Mouse (Mus musculus) limb, embryonic 13.5 days (tissue): ENCODE results near the gene Folr1. TPM values are rescaled to one million over a fixed set of nuclear protein-coding genes. Genes with fewer than 3 reads are reported as not detected.

ENCODE experiments used
- ATAC-seq: fragments of 200-750 bp; cut with Nextera tagmentation; 2 replicates; pipeline ENCODE4 v1.8.0; 2017; ENCODE audit warnings: low read depth, moderate number of reproducible peaks, moderate TSS enrichment; ENCODE audit not compliant: low FRiP score
- H3K27ac ChIP-seq: fragments of 300-500 bp; sonication (generic); 2 replicates; pipeline ENCODE4 v1.5.1; 2015; ENCODE audit warnings: inconsistent platforms, mild to moderate bottlenecking, moderate library complexity
- H3K27me3 ChIP-seq: fragments of 300-500 bp; sonication (generic); 2 replicates; pipeline ENCODE4 v1.6.1; 2015; ENCODE audit warnings: mild to moderate bottlenecking, inconsistent platforms
- H3K36me3 ChIP-seq: fragments of 300-500 bp; sonication (generic); 2 replicates; pipeline ENCODE4 v1.6.1; 2015; ENCODE audit warnings: inconsistent platforms, mild to moderate bottlenecking, moderate library complexity
- H3K4me1 ChIP-seq: fragments of 300-500 bp; sonication (generic); 2 replicates; pipeline ENCODE4 v1.6.1; 2015; ENCODE audit warnings: inconsistent platforms
- H3K4me2 ChIP-seq: fragments of 300-500 bp; sonication (generic); replicated peaks from 2 replicates; pipeline ENCODE4 v1.6.1; 2015; ENCODE audit warnings: inconsistent platforms, mild to moderate bottlenecking, moderate library complexity
- H3K4me3 ChIP-seq: fragments of 300-500 bp; sonication (generic); 2 replicates; pipeline ENCODE4 v1.5.1; 2015; ENCODE audit warnings: moderate library complexity, mild to moderate bottlenecking, inconsistent platforms
- H3K9ac ChIP-seq: fragments of 300-500 bp; sonication (generic); 2 replicates; pipeline ENCODE4 v1.6.1; 2015; ENCODE audit warnings: mild to moderate bottlenecking, inconsistent platforms
- H3K9me3 ChIP-seq: fragments of 300-500 bp; sonication (generic); 2 replicates; pipeline ENCODE4 v1.6.1; 2016; ENCODE audit warnings: inconsistent platforms
- WGBS: fragments of 180-500 bp; shearing (Covaris S2); methylation state at CpG from one replicate; pipeline ENCODE4 v1.1.7; 2015; 5-methylcytosine and 5-hydroxymethylcytosine counted together
- polyA plus RNA-seq: library from polyadenylated mRNA; unstranded; fragments of >200 nt; fragmentation: Nextera tagmentation; extraction: Ambion mirVana; gene quantifications from 2 replicates; pipeline ENCODE4 v1.2.1, GENCODE M21; 2015

The Folr1 gene
- polyA plus RNA-seq: 0.52 and 0.64 TPM in 2 replicates

DNA sequence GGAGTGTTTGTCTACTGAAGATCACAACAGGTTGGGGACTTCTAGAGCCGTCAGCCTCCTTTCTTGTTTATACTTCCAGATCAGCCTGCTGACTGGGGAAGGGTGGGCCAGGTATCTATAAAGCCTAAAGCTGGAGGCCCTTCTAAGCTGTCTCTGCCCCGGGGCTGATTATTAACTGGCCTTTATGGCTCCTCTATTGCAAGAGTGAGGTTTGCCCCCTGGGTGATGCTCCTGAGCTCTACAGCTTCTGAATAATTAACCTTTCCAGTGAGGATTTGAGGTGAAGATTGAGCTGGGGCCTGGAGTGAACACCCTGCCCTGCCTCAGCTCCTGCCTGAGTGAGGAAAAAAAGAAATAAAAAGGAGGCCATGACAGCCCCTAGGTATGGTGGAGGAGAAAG lies at the start of gene Folr1:
TSS of gene Folr1 (minus strand) at position 160 of the 400 bp plus-strand sequence.
- WGBS: 41% methylated on average over 2 of the region's 2 CpGs
- Histone ChIP-seq H3K36me3 (no peaks in the 10 kb centered on the region), H3K9me3 (no peaks in the 10 kb centered on the region), H3K27ac (no peak within 1 kb of the TSS), H3K9ac (no peak within 1 kb of the TSS), H3K4me1 (no peaks in the 10 kb centered on the region), H3K27me3 (no peaks in the 10 kb centered on the region), H3K4me2 (no peak within 1 kb of the TSS), H3K4me3 (no peak within 1 kb of the TSS)
- ATAC-seq: no peak

DNA sequence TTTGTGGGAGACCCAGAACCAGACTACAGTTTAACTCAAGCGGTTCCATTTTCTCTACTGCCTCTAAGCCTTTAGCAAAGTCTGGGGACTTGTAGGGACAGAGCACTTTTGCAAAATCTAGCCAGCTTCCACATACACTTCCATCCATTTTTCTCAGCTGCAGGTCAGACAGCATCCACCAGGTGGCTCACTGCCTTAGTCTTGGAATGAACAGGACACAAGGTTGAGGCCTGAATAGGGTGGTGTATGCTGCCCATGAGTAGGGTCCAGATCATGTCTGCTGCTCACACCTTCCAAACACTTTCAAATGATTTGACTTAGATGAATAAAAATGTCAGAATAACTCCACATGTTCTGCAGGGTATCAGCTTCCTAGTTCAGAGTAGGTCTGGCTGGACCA lies 47.5 kb upstream of the Folr1 start:
- Histone ChIP-seq H3K27me3 (no peaks in the 10 kb centered on the region), H3K4me2 (no peak overlapping the region), H3K4me1 (no peaks in the 10 kb centered on the region), H3K9ac (no peak overlapping the region), H3K27ac (no peak overlapping the region), H3K36me3 (peaks cover 23% of the 10 kb centered on the region), H3K9me3 (no peaks in the 10 kb centered on the region), H3K4me3 (no peak overlapping the region)
- WGBS: 23% methylated on average over 1 of the region's 1 CpGs
- ATAC-seq: peak; percentile 76; the same call in 1 of the 2 replicates

DNA sequence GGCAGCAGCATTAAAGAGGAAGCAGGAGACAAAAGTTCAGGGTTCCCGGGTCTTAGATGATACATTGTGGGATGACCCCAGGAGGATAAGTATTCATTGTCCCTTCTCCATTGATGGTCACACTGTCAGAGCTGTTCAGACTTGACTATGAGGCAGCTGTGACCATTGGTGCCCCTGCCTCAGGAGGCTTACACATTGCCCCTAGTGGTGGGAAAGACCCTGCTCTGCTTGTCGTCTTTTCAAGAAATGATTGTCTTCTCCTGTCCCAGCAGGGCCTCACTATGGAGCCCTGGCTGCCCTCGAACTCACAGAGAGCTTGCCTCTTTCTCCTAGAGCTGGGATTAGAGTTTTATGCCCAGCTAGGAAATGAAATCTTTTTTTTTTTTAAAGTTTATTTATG lies 41.4 kb upstream of the Folr1 start:
- H3K4me2 ChIP-seq: no peak overlapping the region
- 69% methylated on average over 3 of the region's 3 CpGs for WGBS
- peaks cover 4% of the 10 kb centered on the region for H3K4me1 ChIP-seq
- no peaks in the 10 kb centered on the region for H3K27me3 ChIP-seq
- H3K27ac ChIP-seq: no peak overlapping the region
- peaks cover 62% of the 10 kb centered on the region for H3K36me3 ChIP-seq
- no peak for ATAC-seq
- H3K9me3 ChIP-seq: no peaks in the 10 kb centered on the region
- H3K4me3 ChIP-seq: no peak overlapping the region
- no peak overlapping the region for H3K9ac ChIP-seq

DNA sequence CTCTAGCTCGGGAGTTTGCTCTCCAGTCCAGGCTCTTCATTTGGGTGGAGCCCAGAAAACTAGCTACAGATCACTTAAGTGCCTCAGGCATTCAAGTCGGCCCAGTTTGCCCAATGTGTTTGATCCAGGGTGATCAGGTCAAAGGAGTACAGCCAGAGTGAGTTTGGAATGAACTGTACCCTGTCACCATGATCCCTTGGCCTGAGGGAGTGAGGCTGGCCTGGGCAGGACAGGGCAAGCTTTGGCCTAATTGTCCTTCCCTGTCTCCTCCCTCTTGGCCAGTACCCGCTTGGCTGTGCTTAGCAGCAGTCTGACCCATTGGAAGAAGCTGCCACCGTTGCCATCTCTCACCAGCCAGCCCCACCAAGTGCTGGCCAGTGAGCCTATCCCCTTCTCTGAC lies 39.5 kb upstream of the Folr1 start:
- Histone ChIP-seq H3K27me3 (no peaks in the 10 kb centered on the region), H3K4me2 (no peak overlapping the region), H3K36me3 (peaks cover 59% of the 10 kb centered on the region), H3K9me3 (no peaks in the 10 kb centered on the region), H3K4me1 (peaks cover 14% of the 10 kb centered on the region), H3K9ac (no peak overlapping the region), H3K27ac (no peak overlapping the region), H3K4me3 (no peak overlapping the region)
- WGBS: 84% methylated on average over 4 of the region's 4 CpGs
- no peak for ATAC-seq

- Histone ChIP-seq H3K4me3 (no peak overlapping the region), H3K27me3 (no peaks in the 10 kb centered on the region), H3K4me1 (peaks cover 16% of the 10 kb centered on the region), H3K27ac (no peak overlapping the region), H3K9ac (peak overlapping the region; percentile 27; the same call in 1 of the 2 replicates), H3K9me3 (no peaks in the 10 kb centered on the region), H3K36me3 (peaks cover 41% of the 10 kb centered on the region), H3K4me2 (no peak overlapping the region)
- WGBS: 80% methylated on average over 4 of the region's 4 CpGs
- no peak for ATAC-seq
Observed at GRCm38 (mm10) chr7:101908367-101908766, 37.8 kb upstream of the Folr1 start.

- peak overlapping the region; percentile 82 for H3K4me2 ChIP-seq
- H3K9ac ChIP-seq: peak overlapping the region; percentile 88
- H3K4me3 ChIP-seq: peak overlapping the region; percentile 81
- H3K36me3 ChIP-seq: peaks cover 34% of the 10 kb centered on the region
- WGBS: 66% methylated on average over 8 of the region's 8 CpGs
- H3K9me3 ChIP-seq: no peaks in the 10 kb centered on the region
- H3K27me3 ChIP-seq: no peaks in the 10 kb centered on the region
- ATAC-seq: no peak
- peaks cover 16% of the 10 kb centered on the region for H3K4me1 ChIP-seq
- H3K27ac ChIP-seq: no peak overlapping the region
Observed at GRCm38 (mm10) chr7:101906696-101907095, 36.1 kb upstream of the Folr1 start.

DNA sequence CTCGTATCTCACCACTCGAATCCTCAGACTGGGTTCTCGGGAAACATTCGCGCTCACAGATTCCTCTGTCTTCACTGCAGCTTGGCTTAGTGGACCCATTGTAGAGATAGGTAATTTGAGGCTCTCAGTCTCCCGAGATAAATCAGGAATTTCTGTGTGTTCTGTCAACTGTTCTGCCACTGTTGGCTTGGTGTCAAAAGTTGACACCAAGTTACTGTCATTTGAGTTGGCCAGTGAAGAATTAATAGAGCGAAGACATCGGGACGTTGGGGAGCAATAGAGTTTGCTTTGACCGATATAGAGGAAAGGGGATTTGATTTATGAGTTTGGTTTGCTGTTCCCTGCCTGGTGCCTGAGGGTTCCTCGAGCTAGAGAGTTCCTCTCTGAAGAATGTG lies 35.7 kb upstream of the Folr1 start, which contains the start of gene Tomt:
TSS of gene Tomt (minus strand) at position 73 of the 395 bp plus-strand sequence.
- 11% methylated on average over 11 of the region's 11 CpGs for WGBS
- Histone ChIP-seq H3K4me1 (peaks cover 16% of the 10 kb centered on the region), H3K4me2 (peak within 1 kb of the TSS; percentile 82), H3K36me3 (peaks cover 30% of the 10 kb centered on the region), H3K27me3 (no peaks in the 10 kb centered on the region), H3K9me3 (no peaks in the 10 kb centered on the region), H3K27ac (peak within 1 kb of the TSS; percentile 95), H3K4me3 (peak within 1 kb of the TSS; percentile 81), H3K9ac (peak within 1 kb of the TSS; percentile 88)
- ATAC-seq: no peak

GRCm38 (mm10) chr7:101905561-101906286 lies 35.1 kb upstream of the Folr1 start, which contains the start of gene Lamtor1:
Gene Lamtor1 (plus strand): TSS chr7:101905904.
- H3K9me3 ChIP-seq: no peaks in the 10 kb centered on the region
- peak within 1 kb of the TSS; percentile 95 for H3K27ac ChIP-seq
- no peaks in the 10 kb centered on the region for H3K27me3 ChIP-seq
- peak within 1 kb of the TSS; percentile 81 for H3K4me3 ChIP-seq
- H3K4me1 ChIP-seq: peaks cover 16% of the 10 kb centered on the region
- peak; percentile 99 for ATAC-seq
- peaks cover 29% of the 10 kb centered on the region for H3K36me3 ChIP-seq
- H3K4me2 ChIP-seq: peak within 1 kb of the TSS; percentile 82
- H3K9ac ChIP-seq: peak within 1 kb of the TSS; percentile 88
- WGBS: under 1% methylated on average over 61 of the region's 61 CpGs

GRCm38 (mm10) chr7:101902846-101903245 lies 32.3 kb upstream of the Folr1 start:
- H3K9ac ChIP-seq: no peak overlapping the region
- no peak for ATAC-seq
- peaks cover 16% of the 10 kb centered on the region for H3K4me1 ChIP-seq
- no peak overlapping the region for H3K27ac ChIP-seq
- no peaks in the 10 kb centered on the region for H3K9me3 ChIP-seq
- H3K27me3 ChIP-seq: no peaks in the 10 kb centered on the region
- no peak overlapping the region for H3K4me3 ChIP-seq
- H3K4me2 ChIP-seq: no peak overlapping the region
- peaks cover 20% of the 10 kb centered on the region for H3K36me3 ChIP-seq

DNA sequence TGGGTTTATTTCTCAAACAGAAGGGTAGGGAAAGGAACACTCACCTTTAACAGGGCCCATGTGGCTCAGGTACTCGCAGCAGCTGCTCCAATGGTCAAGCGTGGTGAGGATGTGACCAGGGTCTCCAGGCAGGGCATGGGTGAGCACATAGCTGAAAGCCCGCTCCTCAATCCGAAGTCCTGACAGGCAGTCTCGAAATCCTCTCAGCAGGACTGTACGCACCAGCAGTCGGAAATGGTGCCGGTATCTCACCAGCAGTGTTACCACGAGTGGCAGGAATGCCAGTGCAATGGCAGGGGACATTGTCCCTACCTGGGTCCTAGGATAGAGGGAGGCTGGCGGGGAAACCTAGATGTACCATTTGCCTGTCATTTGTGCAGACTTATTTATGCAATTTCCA lies 31.4 kb upstream of the Folr1 start:
- Histone ChIP-seq H3K36me3 (peaks cover 20% of the 10 kb centered on the region), H3K9me3 (no peaks in the 10 kb centered on the region), H3K4me3 (no peak overlapping the region), H3K27me3 (no peaks in the 10 kb centered on the region), H3K4me1 (peaks cover 16% of the 10 kb centered on the region), H3K27ac (no peak overlapping the region), H3K9ac (no peak overlapping the region), H3K4me2 (no peak overlapping the region)
- WGBS: 90% methylated on average over 10 of the region's 10 CpGs
- ATAC-seq: no peak

- 90% methylated on average over 16 of the region's 16 CpGs for WGBS
- H3K9ac ChIP-seq: peak overlapping the region; percentile 19
Observed at GRCm38 (mm10) chr7:101900331-101901097, 29.9 kb upstream of the Folr1 start.

More at GRCm38 (mm10) chr7:101900331-101901097, 29.9 kb upstream of the Folr1 start:
- H3K36me3 ChIP-seq: peaks cover 20% of the 10 kb centered on the region
- H3K4me2 ChIP-seq: no peak overlapping the region
- H3K27me3 ChIP-seq: no peaks in the 10 kb centered on the region
- no peak overlapping the region for H3K27ac ChIP-seq
- H3K9me3 ChIP-seq: no peaks in the 10 kb centered on the region
- H3K4me3 ChIP-seq: no peak overlapping the region
- H3K4me1 ChIP-seq: peaks cover 9% of the 10 kb centered on the region
- no peak for ATAC-seq
